Mouse (Mus musculus) heart, adult 2 months (tissue): Measurements from ENCODE around the gene Gm7347. TPM values are rescaled to one million over a fixed set of nuclear protein-coding genes. Genes with fewer than 3 reads are reported as not detected.
A peak's percentile ranks its signal among the peaks of the same experiment; 100 is the strongest.
"Not testable (repeated sequence)": the region's sequence is repeated elsewhere in the genome, so short reads cannot be mapped to it uniquely, and the experiment has no call there.

Source experiments
- DNase-seq, 2 experiments: peaks; one replicate each; pipeline ENCODE4 v3.0.0; 2021
- H3K27ac ChIP-seq: fragments of 200-600 bp; 2 replicates; pipeline ENCODE4 v1.8.1; 2022
- H3K27me3 ChIP-seq: fragments of 200-500 bp; 2 replicates; pipeline ENCODE4 v1.6.1; 2012; ENCODE audit warnings: mild to moderate bottlenecking, low read length, inconsistent platforms, mixed read lengths; ENCODE audit not compliant: control insufficient read depth, insufficient read depth
- H3K36me3 ChIP-seq: fragments of 200-500 bp; 2 replicates; pipeline ENCODE4 v1.6.1; 2012; ENCODE audit warnings: low read length, inconsistent platforms; ENCODE audit not compliant: control insufficient read depth, insufficient read depth
- H3K4me1 ChIP-seq: fragments of 200-500 bp; 2 replicates; pipeline ENCODE4 v1.6.1; 2011; ENCODE audit warnings: low read length; ENCODE audit not compliant: control insufficient read depth, insufficient read depth
- H3K4me3 ChIP-seq: fragments of 200-600 bp; 2 replicates; pipeline ENCODE4 v1.8.1; 2022
- H3K79me2 ChIP-seq: fragments of 200-500 bp; replicated peaks from 2 replicates; pipeline ENCODE4 v1.6.1; 2012; ENCODE audit warnings: mild to moderate bottlenecking, inconsistent platforms, low read length, moderate library complexity, mixed read lengths; ENCODE audit not compliant: control insufficient read depth, insufficient read depth
- H3K9ac ChIP-seq: fragments of 200-500 bp; 2 replicates; pipeline ENCODE4 v1.6.1; 2012; ENCODE audit warnings: low read depth, mild to moderate bottlenecking, control low read depth, inconsistent platforms, low read length, mixed read lengths
- CTCF ChIP-seq: fragments of 200-600 bp; IDR thresholded peaks from 2 replicates; pipeline ENCODE4 v1.8.1; 2022; ENCODE audit warnings: antibody characterized with exemption, mild to moderate bottlenecking, moderate library complexity
- EP300 ChIP-seq: fragments of 200-500 bp; IDR thresholded peaks from 2 replicates; pipeline ENCODE4 v1.6.1; 2011; ENCODE audit warnings: low read depth, low read length, control low read depth; ENCODE audit not compliant: insufficient read depth
- POLR2A ChIP-seq: fragments of 200-500 bp; IDR thresholded peaks from 2 replicates; pipeline ENCODE4 v1.6.1; 2011; ENCODE audit warnings: mild to moderate bottlenecking, low read depth, low read length, control low read depth; ENCODE audit not compliant: insufficient read depth
- WGBS: fragments of 180-500 bp; shearing (Covaris S2); methylation state at CpG from one replicate; pipeline ENCODE4 v1.1.7; 2018; 5-methylcytosine and 5-hydroxymethylcytosine counted together
- intact Hi-C: fragments of 180-260 bp; cut with DNase I; formaldehyde crosslinking; loops from one replicate; pipeline ENCODE4 v1.15.1; 2025
- long read RNA-seq: library from polyadenylated mRNA; stranded (forward); transcript quantifications from one replicate; pipeline ENCODE4 v2.0.0, GENCODE M21; 2021
- polyA plus RNA-seq: library from polyadenylated mRNA; depleted of rRNA; stranded (reverse); fragments of >200 nt; gene quantifications from 2 replicates; pipeline ENCODE4 v1.2.3, GENCODE M21; 2012; rRNA removed
- total RNA-seq, 2 experiments: library from RNA; stranded (reverse); gene quantifications; 2 replicates each; pipeline ENCODE4 v1.2.3; 2021

Gm7347 gene
- total RNA-seq (not detected), polyA plus RNA-seq (0.06 TPM in 1 of 2 replicates, not detected in the other)
- long read RNA-seq: 0 reads

DNA sequence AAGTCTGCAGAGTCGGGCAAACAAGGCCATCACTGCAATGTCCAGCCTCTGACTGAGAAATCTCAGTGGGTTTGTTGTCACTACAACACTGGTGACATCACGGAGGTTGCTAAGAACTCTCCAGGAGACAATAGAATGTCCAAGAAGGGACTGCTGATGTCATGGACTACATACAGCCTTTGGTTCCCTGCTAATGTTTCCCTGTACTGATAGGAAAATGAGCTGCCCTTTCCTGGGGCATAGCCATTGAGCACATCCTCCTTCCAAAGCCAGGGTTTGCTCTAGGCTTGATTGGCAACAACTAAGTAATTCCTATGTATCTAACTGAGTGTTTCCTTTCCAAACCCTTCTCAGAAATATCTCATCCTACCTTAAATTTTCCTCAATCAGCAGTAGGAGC, at the start of gene Gm7347:
Gene Gm7347, minus strand, starts transcription at position 101 of the 400 bp plus-strand sequence.
- H3K4me1 ChIP-seq, DNase-seq, intact Hi-C loops, H3K27ac ChIP-seq, H3K36me3 ChIP-seq, H3K27me3 ChIP-seq, H3K79me2 ChIP-seq, H3K9ac ChIP-seq, H3K4me3 ChIP-seq: not testable (repeated sequence)
- no CpG with 5 or more reads among the region's 2 CpGs for WGBS

DNA sequence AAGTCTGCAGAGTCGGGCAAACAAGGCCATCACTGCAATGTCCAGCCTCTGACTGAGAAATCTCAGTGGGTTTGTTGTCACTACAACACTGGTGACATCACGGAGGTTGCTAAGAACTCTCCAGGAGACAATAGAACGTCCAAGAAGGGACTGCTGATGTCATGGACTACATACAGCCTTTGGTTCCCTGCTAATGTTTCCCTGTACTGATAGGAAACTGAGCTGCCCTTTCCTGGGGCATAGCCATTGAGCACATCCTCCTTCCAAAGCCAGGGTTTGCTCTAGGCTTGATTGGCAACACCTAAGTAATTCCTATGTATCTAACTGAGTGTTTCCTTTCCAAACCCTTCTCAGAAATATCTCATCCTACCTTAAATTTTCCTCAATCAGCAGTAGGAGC, 46.9 kb upstream of the Gm7347 start, which contains the start of gene 5031410I06Rik:
Gene 5031410I06Rik, minus strand, starts transcription at position 101 of the 400 bp plus-strand sequence.
- H3K4me3 ChIP-seq, H3K27ac ChIP-seq, DNase-seq, H3K79me2 ChIP-seq, H3K27me3 ChIP-seq, H3K9ac ChIP-seq, intact Hi-C loops, H3K4me1 ChIP-seq, H3K36me3 ChIP-seq: not testable (repeated sequence)
- WGBS: no CpG with 5 or more reads among the region's 3 CpGs

- H3K9ac ChIP-seq, H3K36me3 ChIP-seq, H3K27me3 ChIP-seq, H3K79me2 ChIP-seq, intact Hi-C loops, H3K4me1 ChIP-seq, H3K27ac ChIP-seq, H3K4me3 ChIP-seq, DNase-seq: not testable (repeated sequence)
- 58% methylated on average over 1 of the region's 1 CpGs for WGBS
These were observed 30.8 kb upstream of the Gm7347 start, which contains the start of gene Gm10471 for GRCm38 (mm10) chr5:26089191-26089590. TSS of gene Gm10471 (minus strand) at chr5:26089291.

- H3K27me3 ChIP-seq, H3K9ac ChIP-seq: not testable (repeated sequence)
These were observed 20.6 kb upstream of the Gm7347 start for GRCm38 (mm10) chr5:26079023-26079422.

DNA sequence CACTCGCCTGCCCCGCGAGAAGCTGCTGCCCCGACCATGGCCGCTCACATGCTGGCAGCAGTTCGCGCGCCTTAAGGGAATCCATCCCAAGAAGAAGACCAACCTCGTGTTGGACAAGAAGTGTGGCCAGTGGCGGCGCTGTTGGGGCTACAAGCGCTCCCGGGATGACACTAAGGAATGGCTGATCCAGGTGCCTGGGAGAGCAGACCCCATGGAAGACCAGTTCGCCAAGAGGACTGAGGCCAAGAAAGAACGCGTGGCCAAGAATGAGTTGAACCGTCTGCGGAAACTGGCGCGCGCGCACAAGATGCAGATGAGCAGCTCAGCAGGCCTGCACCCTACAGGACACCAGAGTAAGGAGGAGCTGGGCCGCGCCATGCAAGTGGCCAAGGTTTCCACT, 12.3 kb upstream of the Gm7347 start:
- H3K36me3 ChIP-seq: no peaks in the 10 kb centered on the region
- WGBS: 83% methylated on average over 24 of the region's 24 CpGs
- H3K79me2 ChIP-seq: no peaks in the 10 kb centered on the region
- no peak overlapping the region for H3K27ac ChIP-seq
- no peak overlapping the region for H3K9ac ChIP-seq
- no peaks in the 10 kb centered on the region for H3K4me1 ChIP-seq
- DNase-seq: no peak
- intact Hi-C loops: no loop called here
- H3K27me3 ChIP-seq: no peaks in the 10 kb centered on the region
- H3K4me3 ChIP-seq: no peak overlapping the region
- TF ChIP-seq EP300: no peak
- no peak for TF ChIP-seq POLR2A
- no peak for TF ChIP-seq CTCF

More at GRCm38 (mm10) chr5:26079023-26079422, 20.6 kb upstream of the Gm7347 start:
- H3K4me3 ChIP-seq, H3K36me3 ChIP-seq, DNase-seq, intact Hi-C loops, H3K4me1 ChIP-seq, H3K79me2 ChIP-seq, H3K27ac ChIP-seq: not testable (repeated sequence)

- H3K27ac ChIP-seq, H3K4me3 ChIP-seq, intact Hi-C loops, H3K9ac ChIP-seq, DNase-seq, H3K79me2 ChIP-seq, H3K4me1 ChIP-seq, H3K36me3 ChIP-seq, H3K27me3 ChIP-seq: not testable (repeated sequence)
- 60% methylated on average over 2 of the region's 2 CpGs for WGBS
These were observed 18.9 kb downstream of the Gm7347 start, which contains the start of gene Speer4a for GRCm38 (mm10) chr5:26039458-26039857. TSS of gene Speer4a (minus strand) at chr5:26039558.

GRCm38 (mm10) chr5:26022816-26023215, 35.6 kb downstream of the Gm7347 start, which contains the start of gene Gm5862:
TSS of gene Gm5862 (minus strand) at chr5:26022916.
- H3K9ac ChIP-seq, H3K4me3 ChIP-seq, H3K79me2 ChIP-seq, H3K27ac ChIP-seq, H3K27me3 ChIP-seq, DNase-seq, H3K36me3 ChIP-seq, H3K4me1 ChIP-seq, intact Hi-C loops: not testable (repeated sequence)
- no CpG with 5 or more reads among the region's 3 CpGs for WGBS

GRCm38 (mm10) chr5:26007697-26008096, 50.7 kb downstream of the Gm7347 start:
- H3K79me2 ChIP-seq, intact Hi-C loops, H3K4me3 ChIP-seq, H3K36me3 ChIP-seq, H3K27ac ChIP-seq, H3K4me1 ChIP-seq, DNase-seq, H3K27me3 ChIP-seq, H3K9ac ChIP-seq: not testable (repeated sequence)
- 50% methylated on average over 7 of the region's 7 CpGs for WGBS

DNA sequence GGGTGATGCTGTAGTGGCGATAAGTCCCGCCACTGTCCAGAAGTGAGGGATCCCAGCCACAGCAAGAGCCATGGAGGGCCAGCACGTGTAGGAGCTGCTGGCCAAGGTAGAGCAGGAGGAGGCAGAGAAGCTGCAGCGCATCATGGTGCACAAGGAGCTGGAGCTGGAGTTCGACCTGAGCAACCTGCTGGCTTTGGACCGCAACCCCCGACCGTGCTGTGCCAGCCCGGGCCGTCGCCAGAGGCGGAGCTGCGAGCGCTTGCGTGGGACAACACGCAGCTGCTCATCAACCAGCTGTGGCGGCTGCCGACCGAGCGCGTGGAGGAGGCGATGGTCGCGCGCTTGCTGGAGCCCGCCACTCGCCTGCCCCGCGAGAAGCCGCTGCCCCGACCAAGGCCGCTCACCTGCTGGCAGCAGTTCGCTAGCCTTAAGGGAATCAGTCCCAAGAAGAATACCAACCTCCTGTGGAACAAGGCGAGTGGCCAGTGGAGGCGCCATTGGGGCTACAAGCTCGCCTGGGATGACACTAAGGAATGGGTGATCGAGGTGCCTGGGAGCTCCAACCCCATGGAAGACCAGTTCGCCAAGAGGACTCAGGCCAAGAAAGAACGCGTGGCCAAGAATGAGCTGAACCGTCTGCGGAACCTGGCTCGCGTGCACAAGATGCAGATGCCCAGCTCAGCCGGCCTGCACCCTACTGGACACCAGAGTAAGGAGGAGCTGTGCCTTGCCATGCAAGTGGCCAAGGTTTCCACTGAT, 51.3 kb downstream of the Gm7347 start:
- H3K36me3 ChIP-seq, intact Hi-C loops, H3K27ac ChIP-seq, H3K4me3 ChIP-seq, H3K79me2 ChIP-seq, H3K27me3 ChIP-seq, H3K4me1 ChIP-seq, H3K9ac ChIP-seq: not testable (repeated sequence)
- 19% methylated on average over 45 of the region's 45 CpGs for WGBS
- peak; percentile 2 to 17 for DNase-seq
